Mouse (Mus musculus) spleen, adult 2 months (tissue): ENCODE measurements at regions not wholly inside any gene's neighbourhood (a gene's known extent, or its start where the extent isn't known, plus 50 kb on each side); places are given as distances from the start of the nearest gene placed in this dataset.

Experiments used
- CTCF ChIP-seq: fragments of 200-500 bp; IDR thresholded peaks from 2 replicates; pipeline ENCODE4 v1.5.1; 2011; ENCODE audit warnings: mild to moderate bottlenecking, inconsistent platforms; ENCODE audit not compliant: insufficient read depth, insufficient read length, insufficient replicate concordance; ENCODE audit errors: extremely low read depth
- POLR2A ChIP-seq: fragments of 200-500 bp; IDR thresholded peaks from 2 replicates; pipeline ENCODE4 v1.6.1; 2011; ENCODE audit warnings: low read depth, low read length, inconsistent platforms

DNA sequence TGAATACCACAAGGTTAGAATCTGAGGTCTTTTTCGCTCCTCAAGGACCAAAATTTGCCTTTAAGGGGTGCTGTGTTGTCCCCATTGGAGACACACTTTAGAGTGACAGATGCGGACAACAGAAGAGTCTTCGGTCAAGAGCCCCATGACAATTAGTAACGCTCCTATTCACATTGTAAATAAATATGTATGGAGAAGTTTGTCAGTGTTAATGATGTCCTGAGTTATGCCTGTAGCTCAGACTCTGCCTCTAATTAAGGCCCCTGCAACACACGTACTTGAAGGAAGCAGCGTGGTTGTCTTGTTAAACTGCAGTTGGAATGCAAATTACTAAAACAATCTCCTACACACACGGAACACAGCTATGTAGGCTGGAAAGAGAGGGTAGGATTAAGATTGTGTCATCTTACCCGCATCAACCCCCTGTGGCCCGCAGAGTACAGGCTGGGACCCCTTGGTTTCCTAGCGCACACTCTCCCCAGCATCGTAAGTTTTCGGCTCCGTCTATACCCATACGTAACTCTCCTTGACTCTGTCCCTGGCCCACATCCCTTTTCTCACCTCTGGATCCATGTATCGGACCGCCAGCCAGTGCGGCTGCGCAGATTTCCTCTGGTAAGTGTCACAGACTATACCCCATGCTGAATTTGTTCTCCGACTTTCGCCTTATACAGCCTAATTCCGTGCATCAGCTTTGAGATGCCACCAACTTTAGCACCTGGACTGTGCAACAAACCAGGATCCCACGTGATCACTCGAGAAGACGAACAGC lies 73.6 kb upstream of the Arid2 start:
- TF ChIP-seq CTCF (no peak), POLR2A (no peak)
